Mouse (Mus musculus) frontal cortex, postnatal 14 days (tissue): ENCODE measurements around the gene Scarb1.

ENCODE experiments used
- DNase-seq, 2 experiments: peaks; one replicate each; pipeline ENCODE4 v3.0.0; 2022; ENCODE audit warnings: low spot score in 2 of 2

Gene Scarb1

DNA sequence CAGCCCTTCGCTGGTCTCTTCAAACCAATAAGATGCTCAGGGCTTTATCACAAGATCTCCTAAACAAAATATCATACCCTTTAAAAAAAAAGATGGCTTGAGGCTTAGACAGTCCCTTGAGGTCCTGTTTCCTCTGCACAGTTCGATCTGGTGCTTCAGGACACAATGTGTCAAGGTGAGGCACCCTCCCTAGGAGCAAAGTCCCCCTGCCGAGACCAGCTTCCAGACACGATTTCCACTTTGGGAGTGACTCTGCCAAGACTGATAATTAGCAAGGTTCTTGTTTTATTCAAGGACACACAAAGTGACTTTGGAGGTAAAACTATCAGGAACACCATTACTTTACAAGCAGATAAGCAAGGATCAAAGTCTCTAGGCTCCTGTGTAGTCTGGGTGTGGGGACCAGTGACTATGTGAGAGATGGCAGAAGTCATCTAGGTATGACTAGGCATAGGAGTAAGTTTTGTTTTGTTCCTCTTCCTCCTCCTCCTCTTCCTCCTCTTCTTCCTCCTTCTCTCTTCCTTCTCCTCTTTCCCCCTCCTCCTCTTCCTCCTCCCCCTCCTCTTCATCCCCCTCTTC, 24.0 kb upstream of the Scarb1 start:
- DNase-seq = no peak

DNA sequence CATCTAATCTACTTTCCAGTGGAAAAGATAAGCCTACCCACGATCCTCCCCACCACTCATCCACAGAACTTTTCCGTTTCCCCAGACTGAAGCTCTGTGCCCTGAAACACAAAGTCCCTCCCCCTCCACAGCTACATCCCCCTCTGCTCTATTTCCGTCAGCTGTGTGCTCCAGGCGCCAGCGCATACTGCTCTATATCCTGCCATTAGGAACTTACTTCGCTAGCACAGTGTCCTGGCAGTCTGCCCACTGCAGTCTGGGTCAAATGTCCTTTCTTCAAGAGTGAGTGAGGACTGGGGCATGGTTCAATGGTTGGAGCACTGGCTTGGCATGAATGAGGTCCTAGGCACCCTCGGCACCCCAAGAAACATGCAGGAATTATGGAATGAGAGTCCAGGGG, 23.0 kb upstream of the Scarb1 start:
- DNase-seq = no peak

DNA sequence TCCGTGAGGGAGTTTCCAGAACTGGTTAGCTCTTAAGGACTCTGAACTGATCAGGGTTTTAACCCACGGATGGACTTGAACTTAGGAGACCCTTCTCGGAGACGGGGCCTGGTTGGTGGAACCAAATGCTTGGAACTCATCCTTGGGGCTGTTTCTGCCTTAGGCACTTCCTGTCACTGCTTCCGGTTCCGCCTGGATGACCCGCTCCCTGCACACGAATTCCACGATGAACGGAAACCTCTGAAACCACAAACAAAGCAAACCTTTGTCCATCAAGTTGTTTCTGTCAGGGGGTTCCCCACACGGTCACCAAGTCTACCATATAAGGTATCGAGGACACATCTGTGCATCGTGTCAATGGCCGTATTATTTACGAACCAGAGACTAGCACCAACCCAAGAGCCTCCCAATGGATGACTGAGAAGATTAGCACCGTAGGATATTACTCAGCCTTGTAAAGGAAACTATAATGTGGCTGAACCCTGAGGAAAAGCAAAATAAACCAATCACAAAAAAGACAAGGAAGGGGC, 20.2 kb upstream of the Scarb1 start:
- no peak for DNase-seq

DNA sequence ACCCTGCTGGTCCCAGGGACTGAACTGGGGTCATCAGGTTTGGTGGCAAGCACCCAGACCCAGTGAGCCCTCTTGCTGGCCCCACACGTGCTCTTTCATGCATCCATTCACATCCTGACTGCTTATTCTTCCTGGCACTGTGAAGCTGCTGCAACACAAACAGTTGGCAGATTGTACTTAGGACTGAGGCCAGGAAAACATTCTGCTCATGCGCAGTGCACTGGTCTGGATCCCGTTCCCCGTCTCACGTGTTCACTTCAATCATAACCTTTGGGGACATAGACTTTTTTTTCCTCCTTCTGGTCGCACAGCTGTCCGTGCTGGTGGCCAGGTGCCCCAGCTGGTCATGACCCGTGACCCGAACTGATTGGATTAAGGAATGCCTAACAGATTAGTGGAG, 19.7 kb upstream of the Scarb1 start:
- DNase-seq = no peak

DNA sequence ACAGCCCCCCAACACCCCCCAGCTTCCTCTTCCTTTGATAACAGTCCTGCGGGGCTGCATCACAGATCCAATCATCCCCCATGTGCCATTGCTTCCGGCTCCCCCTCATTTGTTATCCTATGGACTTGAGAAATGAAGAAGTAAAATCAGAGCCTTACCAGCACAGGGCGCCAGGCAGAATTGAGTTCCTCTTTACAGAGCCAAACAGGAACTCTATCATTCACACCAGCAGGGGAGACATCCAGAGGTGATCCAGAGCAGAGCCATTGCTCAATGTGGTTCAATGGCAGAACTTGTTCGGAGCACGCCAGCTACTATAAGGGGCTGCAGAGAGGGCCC, 17.3 kb upstream of the Scarb1 start:
- DNase-seq = no peak

DNA sequence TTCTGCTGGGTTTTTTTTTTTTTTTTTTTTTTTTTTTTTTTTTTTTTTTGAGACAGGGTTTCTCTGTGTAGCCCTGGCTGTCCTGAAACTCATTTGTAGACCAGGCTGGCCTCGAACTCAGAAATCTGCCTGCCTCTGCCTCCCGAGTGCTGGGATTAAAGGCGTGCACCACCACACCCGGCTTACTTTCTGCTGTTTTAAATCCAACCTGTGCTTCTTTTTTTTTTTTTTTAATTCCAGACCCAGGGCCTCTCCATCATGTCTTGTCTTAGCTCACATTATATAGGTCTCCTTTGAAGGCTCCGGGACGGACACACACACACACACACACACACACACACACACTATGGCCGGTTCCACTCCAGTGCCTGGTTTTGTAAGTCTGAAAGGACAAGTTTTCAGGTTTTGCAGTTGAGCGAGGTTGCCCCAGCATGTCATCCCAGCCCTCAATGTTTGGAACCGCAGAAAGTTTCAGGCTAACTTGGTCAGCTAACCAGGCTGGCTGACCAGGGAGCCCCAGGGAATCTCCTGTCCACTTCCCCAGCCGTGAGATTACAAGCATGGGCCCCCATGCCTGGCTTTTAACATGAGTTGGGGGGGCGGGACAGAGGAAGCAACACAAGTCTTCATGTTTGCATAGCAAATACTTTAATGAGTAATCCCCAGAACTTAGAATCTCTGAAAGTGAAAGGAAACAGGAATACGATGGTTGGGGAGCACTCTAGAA, 16.8 kb upstream of the Scarb1 start:
- DNase-seq = no peak

DNA sequence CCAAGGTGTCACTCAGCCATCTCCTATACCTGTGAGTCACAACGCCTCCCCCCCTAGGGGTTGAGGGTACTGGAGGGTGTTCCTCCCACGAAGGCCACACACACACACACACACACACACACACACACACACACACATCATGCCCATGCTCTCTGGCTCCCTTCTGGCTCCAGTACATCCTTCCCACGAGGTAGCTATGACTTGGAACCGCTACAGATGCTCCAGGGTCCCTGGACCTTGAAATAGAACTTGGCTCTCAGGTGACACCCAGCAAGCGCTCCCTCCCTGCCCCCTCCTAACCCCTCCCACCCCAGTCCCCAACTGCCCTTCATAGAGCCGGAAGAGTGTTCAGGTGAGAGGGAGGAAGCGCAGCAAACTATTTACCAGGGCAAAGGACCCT, 14.8 kb upstream of the Scarb1 start:
- no peak for DNase-seq

DNA sequence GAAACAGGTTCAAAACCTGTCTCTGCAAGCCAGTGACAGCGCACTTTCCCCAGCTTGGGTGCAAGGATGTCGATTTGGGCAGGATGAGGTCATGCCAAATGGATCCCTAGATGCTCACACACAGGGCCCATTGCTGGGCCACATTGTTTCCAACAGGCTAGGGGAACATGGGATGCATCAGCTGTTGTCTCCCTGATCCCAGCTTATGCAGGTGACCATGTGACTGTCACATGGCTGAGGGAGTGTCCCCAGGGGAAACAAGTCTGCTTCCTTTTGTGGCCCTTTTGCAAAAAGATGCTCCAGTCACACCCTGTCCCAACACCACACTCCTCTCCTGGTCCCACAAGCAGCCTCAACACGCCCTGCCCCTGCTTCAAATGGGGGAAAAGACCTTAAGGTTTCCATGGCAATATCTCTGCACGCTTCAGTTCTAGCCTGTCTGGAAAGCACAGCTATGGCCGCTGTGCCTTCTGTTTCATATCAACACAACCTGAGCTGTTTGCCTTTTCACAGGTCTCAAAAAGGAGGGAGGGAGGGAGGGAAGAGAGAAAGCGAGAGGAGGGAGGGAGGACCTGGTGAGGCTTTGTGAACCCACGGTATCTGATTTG, 14.1 kb upstream of the Scarb1 start:
- no peak for DNase-seq

DNA sequence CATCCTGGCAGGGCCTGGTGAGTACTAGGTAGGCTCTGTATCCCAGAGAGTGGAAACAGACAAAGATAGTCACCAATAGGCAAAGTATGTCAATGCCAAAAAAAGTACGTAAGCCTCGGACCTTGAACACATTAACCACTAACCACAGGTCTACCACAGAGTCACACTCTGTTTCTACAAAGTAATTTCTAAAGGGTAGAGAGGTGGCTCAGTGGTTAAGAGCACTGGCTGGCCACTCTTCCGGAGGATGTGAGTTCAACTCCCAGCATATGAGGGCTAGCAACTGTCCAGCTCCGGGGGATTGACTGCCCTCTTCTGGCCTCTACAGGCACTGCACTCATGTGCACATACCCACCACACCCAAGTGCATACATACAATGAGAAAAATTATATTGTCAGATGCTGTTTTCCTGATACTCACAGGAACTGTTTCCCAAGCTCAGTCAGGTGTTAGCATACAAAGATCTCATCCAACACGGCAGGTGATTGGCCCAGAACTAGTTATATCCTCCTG, 11.9 kb upstream of the Scarb1 start:
- no peak for DNase-seq

DNA sequence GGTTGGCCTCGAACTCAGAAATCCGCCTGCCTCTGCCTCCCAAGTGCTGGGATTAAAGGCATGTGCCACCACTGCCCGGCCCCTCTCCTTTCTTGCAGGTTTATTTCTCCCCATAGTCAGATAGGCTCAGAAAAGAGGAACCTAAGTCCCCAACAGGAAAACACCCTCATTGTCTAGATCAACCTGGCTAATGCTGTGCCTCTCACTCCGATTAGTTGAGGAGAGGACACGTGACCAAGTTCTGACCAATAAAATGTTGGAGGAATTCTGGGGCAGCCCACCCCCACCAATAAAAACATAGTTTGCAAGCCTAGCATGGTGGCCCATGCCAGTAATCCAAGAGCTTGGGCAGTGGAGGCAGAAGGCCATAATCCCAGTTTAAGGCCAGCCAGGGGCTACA, 11.0 kb upstream of the Scarb1 start:
- no peak for DNase-seq

DNA sequence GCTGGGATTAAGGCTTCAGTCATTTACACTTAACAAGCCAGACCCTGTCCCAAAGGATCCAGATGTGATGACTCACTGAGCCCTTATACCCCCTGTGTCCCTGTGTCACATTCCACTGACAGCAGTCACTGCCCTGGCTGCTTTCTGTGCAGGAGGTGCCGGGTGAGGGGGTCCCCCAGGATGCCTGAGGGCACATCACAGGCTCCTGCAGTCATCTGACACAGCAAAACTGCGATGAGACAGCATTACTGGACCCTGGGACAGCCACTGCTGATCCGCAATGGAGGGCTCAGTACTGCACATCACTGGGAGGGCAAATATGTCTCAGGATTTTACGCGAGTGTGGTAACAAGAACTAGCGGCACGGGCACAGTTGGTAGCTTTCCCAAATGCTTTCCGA, 10.2 kb upstream of the Scarb1 start:
- DNase-seq = no peak

DNA sequence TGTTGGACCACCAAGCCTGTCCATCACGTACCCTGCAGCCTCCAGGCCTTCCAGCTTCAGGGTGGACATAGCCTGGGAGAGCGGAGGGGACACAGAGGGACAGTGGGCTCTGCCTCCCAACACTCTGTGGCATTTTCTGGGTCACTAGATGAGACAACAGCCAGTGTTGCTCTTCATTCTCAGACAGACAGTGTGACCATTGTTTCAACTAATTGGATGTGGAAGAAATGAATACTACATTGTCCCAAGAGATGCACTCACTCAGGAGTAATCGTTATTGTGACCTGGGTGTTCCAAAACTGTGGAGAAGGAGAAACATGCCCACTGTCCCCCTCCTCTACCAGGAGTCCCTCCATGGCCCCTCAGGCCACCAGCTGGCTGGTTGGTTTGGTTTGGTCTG, 8.5 kb upstream of the Scarb1 start:
- DNase-seq = no peak

DNA sequence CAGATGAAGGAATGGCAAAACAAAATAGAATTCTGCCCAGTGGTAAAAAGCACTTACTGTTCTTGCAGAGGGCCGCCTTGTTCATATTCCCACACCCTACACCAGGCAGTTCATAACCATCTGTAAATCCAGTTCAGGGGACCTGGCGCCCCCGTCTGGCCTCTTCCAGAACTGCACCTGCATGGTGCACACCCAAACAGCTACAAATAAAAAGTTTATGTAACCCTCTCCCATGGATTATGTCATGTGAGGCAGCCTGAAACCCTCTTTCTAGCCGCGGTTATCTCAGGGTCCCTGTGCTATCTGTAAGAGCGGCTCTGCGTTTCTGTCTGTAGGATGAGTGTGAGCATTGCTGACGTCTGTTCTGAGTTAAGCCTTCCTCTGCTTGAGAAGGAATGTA, 7.6 kb upstream of the Scarb1 start:
- no peak for DNase-seq

DNA sequence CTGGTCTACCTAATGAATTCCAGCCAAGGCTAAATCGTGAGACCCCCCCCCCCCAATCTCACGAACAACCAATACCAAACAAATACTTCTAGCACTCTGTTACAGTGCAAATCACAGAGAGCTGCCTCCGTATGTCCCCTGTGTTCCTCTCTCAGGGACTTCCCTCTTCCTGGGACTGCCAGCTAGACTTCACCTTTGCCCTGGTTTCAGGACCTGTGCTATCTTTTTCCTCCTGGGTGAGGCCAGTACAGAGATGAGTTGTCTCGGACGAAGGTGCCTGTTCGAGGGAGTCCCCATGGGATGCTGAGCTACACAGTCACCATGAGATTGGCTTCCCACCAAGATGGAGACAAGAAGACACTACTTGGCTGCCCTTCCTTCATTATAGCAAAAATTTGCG, 7.2 kb upstream of the Scarb1 start:
- DNase-seq = no peak

DNA sequence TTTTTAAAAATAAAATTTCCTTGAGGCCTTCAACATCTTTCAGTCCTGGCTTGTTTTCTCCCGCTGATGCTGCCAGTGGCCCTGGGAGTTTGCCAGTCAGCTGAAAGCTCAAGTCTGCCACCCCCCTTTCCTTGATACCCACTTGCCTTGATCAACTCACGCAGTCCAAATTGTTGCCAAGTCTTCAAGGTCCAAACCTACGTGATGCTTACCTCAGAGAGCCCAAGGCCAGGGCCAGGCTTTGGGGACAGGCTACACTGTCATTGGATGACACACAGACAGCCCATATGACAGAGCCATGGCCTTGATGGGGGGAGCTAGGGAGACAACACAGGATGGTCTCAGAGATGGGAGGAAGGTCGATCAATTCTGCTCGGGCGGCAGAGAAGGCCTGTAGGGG, 3.4 kb upstream of the Scarb1 start:
- no peak for DNase-seq

DNA sequence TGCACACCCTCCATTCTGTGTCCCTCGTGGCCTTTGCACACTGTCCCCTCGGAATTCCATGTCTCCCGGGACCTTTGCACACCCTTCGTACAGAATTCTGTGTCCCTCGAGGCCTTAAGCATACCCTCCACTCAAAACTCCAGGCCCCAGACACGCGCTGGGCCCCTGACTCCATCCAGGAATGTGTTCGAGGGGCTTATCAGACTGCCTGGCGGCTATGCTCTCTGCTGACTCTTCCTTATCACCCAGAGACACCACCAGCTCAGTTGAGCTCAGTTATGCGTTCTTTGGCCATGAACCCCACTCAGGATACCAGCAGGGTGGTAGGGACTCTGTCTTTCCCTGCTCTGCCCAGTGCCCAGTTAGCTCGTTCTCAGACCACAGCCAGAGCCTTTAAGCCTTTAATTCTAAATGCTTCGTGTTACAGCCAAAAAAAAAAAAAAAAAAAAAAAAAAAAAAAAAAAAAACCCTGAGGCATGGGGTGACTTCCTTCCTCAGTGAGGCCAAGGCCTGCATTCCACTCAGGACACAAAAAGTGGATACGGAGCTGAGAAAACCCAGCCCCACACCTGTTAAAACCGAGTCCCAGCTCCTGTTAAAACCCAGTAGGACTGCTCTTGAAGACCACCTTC, 681 bp upstream of the Scarb1 start:
- no peak for DNase-seq

DNA sequence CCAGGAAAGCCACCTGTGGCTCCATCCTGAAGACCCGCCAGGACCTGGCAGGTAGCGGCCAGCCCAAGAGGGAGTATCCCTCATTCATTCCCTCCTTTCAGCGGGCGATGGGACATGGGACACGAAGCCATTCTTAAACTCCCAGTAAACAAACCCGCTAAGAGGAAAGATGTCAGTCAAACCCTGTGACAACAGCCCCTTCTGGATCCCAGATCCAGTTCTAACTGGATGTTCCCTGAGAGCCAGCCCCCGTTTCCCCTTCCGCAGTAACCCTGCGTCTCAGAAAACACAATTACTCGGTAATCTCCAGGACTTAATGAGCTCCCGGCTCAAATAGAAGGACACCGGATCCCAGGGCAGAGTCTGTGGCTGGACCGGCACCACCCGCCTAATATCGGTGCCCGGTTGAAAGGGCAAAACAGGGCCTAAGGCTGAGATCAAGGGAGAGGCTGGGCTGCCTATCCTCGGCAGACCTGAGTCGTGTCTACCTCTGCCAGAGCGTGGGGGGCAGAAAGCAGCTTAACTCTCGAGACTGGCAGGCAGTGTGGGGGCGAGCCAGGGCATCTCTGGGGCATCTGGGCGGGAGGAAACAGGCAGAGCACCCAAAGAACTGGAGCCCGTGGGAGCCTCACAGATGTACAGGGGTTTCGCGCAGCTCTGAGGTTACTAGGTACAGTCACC, 903 bp downstream of the Scarb1 start:
- peak in 1 of 2 experiments; percentile 38 for DNase-seq

DNA sequence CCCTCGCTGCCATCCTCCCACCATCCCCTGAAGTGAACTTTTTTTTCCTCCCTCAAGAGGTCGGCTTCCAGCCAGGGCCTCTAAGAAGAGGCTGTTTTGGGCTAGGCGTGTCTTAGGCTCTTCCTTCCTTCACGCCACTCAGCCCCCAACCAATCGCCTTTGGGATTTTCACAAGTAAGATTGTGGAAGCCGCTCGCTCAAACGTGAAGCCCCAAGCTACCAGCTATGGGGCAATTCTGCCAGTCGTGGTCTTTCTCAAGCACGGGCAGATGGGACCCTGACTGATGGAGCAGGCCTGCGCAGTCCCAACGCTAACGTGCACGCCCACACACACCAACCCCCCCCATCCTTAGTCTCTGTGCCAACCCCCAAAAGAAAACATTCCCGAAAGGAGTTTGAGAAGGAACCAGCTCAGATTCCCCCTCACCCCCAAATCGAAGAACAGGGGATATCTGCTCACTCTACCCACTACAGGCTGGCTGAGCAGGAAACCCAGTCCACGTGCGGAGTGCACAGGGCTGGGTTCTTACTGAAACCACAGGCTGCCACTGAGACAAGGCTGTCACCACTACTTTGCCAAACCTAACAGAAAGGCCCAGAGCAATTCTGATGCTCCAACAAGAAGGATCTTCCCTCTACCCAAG, 1.7 kb downstream of the Scarb1 start:
- DNase-seq = peak in 1 of 2 experiments; percentile 30

DNA sequence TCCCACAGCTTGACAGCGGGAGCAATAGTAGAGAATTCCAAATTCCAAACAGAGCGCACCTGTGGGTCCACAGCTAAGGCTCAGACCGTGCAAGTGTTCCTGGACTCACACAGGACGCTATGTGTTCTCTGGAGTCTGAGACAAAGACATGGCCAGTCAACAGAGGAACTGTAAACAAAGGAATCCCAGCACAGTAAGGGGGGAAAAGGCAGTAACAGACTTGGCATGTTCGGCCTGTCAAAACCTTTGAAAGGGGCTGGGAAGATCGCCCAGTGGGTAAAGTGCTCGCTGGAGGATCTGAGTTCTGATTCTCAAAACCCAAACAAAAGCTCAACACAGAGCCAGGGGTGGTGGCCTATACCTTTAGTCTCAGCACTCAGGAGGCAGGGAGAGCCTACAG, 3.4 kb downstream of the Scarb1 start:
- DNase-seq = no peak

DNA sequence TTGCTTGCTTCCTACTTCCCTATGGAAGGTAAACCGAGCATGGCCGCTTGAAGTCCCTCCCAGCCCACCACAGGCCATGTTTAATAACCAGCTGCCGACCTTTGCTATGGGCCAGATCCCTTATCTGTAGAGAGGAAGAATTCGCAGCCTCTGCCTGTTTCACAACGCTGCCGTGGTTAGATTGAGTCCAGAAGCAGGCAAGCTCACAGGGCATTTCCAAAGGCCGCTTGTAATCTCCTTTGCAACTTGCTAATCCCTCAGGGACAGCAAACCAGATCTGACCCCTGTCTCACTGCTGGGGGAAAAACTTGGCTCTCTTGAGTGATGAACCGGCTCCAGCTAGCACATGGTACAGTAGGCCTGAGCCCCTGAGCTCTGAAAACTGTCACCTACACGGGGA, 3.9 kb downstream of the Scarb1 start:
- no peak for DNase-seq

DNA sequence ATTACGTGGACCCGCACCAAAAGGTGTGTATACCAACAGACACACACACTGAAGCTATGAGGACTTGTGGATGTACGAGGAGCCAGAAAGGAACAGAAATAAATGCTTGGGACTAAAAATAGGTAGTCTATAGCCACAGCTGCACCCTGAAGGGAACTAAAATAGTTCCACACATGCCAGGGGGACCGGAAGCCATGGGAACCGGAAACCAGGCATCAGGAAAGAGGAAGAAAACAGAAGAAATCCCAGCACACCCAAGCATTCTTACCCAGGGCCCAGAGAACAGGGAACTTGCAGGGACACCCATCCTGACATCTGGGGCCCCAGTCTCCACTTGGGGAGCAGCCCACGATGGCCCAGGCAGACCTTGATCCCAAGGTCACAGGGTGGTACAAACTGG, 7.9 kb downstream of the Scarb1 start:
- DNase-seq = no peak

DNA sequence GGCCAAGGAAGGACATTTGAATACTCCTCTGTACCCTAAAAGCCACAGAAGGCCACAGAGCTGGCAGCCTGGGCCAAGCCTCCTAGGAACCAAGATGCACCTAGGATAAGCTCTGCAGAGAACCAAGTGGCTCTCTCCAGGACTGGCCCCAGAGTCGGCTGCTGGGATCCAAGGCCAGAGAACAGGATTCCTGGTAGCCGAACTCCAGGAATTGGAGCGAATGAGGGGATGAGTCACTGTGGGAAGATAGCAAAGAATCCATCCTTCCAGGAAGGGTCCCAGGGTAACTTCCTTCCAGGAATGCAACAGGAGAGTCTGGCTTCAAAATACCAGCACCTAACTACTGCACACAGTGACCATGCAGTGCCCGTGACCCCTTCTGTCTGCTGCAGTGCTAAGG, 8.6 kb downstream of the Scarb1 start:
- DNase-seq = no peak
